In the genomic region with DNA sequence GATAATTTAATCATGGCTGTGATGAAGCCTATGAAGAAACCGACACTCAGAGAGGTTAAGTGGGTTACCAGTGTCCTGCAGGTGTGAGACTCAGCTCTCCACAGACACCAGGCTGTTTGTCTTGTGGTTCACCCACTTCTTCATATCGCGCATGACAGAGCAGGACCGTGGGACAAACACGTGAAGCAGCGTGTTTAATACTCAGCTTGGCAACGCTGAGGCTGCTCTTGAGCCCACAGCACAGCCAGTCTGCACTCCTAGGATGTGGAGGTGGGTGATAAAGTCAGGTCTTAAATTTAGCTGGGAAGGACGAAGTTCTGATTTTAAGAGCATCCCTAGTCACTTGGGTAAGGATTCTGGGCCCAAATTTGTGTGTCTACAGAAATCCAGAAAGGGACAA, we compare ENCODE assay signal across 16 mouse cellular contexts.
A peak's percentile ranks its signal among the peaks of the same experiment; 100 is the strongest.
DNase-seq lines count a peak whose midpoint lies in the region; TF ChIP-seq lines count a peak whose summit lies in the region.
"Had no signal": no experiment of that assay in that cellular context is flagged by ENCODE, and none has a peak within 500 bp of the region (broad histone marks: within the 10 kb centered on the region; RNA-seq: fewer than 3 reads in every experiment).

No protein-coding gene starts in this region.

- TF ChIP-seq POLR2A in cortical plate, adult 2 months (IDR thresholded peaks at IDR 0.05; ENCODE audit: extremely low read depth, insufficient read depth, low read length) = no peak

- DNase-seq in left cerebral cortex, adult 11 months (ENCODE audit: low spot score) = peak; percentile 58
- DNase-seq in left cerebral cortex, postnatal 10 days (ENCODE audit: extremely low spot score in 1 of 2, low spot score in 2 of 2) = no peak
- peak; percentile 64 to 88 for DNase-seq in frontal cortex, postnatal 36 days (ENCODE audit: low spot score in 2 of 2)
- peak; percentile 74 to 83 for DNase-seq in right cerebral cortex, adult 2 months (ENCODE audit: low spot score in 2 of 2)
- no peak for DNase-seq in forebrain, embryonic 10.5 days (ENCODE audit: extremely low spot score, low spot score)
- DNase-seq in heart, postnatal 14 days = no peak
- no peak for DNase-seq in cerebellum, adult 18-20 months
- DNase-seq: B cell, adult 2 months; cerebellum, adult 8-10 months; gastrocnemius, postnatal 10 days; lung, adult 18-20 months; thymus, postnatal 14 days had no signal

- 91% methylated on average over 8 of the region's 8 CpGs for WGBS in forebrain, embryonic 10.5 days

- H3K9me3 ChIP-seq in forebrain, embryonic 10.5 days = no peaks in the 10 kb centered on the region
- H3K9me3 ChIP-seq: embryonic facial prominence, embryonic 10.5 days; forebrain, embryonic 15.5 days had no signal

- no peak for TF ChIP-seq CTCF in cortical plate, adult 2 months (IDR thresholded peaks at IDR 0.05; ENCODE audit: extremely low read depth, insufficient read depth, low read length)

- peak overlapping the region; percentile 25; the same call in 1 of the 2 replicates for H3K27ac ChIP-seq in cortical plate, adult 2 months (ENCODE audit: insufficient read depth, low read length)
- no peak overlapping the region for H3K27ac ChIP-seq in forebrain, embryonic 10.5 days
- H3K27ac ChIP-seq: embryonic facial prominence, embryonic 10.5 days; forebrain, embryonic 15.5 days; kidney, postnatal 0 days had no signal

- no peaks in the 10 kb centered on the region for H3K27me3 ChIP-seq in forebrain, embryonic 10.5 days (ENCODE audit: poor library complexity, severe bottlenecking)
- H3K27me3 ChIP-seq: forebrain, embryonic 15.5 days had no signal

- intact Hi-C loops in left cerebral cortex, postnatal 10 days (cut with DNase I) = no loop called here
- intact Hi-C loops in heart, postnatal 14 days (cut with DNase I) = no loop called here

- H3K4me3 ChIP-seq in cortical plate, adult 2 months (ENCODE audit: insufficient read depth, low read length) = no peak overlapping the region
- no peak overlapping the region for H3K4me3 ChIP-seq in forebrain, embryonic 10.5 days
- H3K4me3 ChIP-seq: embryonic facial prominence, embryonic 10.5 days; forebrain, embryonic 15.5 days had no signal

- H3K4me1 ChIP-seq in cortical plate, adult 2 months (ENCODE audit: control insufficient read depth, insufficient read depth, low read length) = peaks cover 14% of the 10 kb centered on the region
- peaks cover 8% of the 10 kb centered on the region; the same call in 1 of the 2 replicates for H3K4me1 ChIP-seq in forebrain, embryonic 10.5 days
- H3K4me1 ChIP-seq: embryonic facial prominence, embryonic 10.5 days had no signal

- H3K36me3 ChIP-seq in forebrain, embryonic 10.5 days (replicated peaks) = no peaks in the 10 kb centered on the region
- H3K36me3 ChIP-seq: embryonic facial prominence, embryonic 10.5 days; forebrain, embryonic 15.5 days had no signal

Comparison
In these comparisons a context has a peak if more than half of its experiments do, and no peak if none do; other contexts are left out.
1. DNase-seq: peak in left cerebral cortex, adult 11 months (single experiment), frontal cortex, postnatal 36 days (2 of 2) and right cerebral cortex, adult 2 months (2 of 2); none in left cerebral cortex, postnatal 10 days (0 of 2), forebrain, embryonic 10.5 days (single experiment), heart, postnatal 14 days (0 of 2) and cerebellum, adult 18-20 months (0 of 2).